Mouse (Mus musculus): ENCODE measurements around the gene Zfp281.

The Zfp281 gene

DNA sequence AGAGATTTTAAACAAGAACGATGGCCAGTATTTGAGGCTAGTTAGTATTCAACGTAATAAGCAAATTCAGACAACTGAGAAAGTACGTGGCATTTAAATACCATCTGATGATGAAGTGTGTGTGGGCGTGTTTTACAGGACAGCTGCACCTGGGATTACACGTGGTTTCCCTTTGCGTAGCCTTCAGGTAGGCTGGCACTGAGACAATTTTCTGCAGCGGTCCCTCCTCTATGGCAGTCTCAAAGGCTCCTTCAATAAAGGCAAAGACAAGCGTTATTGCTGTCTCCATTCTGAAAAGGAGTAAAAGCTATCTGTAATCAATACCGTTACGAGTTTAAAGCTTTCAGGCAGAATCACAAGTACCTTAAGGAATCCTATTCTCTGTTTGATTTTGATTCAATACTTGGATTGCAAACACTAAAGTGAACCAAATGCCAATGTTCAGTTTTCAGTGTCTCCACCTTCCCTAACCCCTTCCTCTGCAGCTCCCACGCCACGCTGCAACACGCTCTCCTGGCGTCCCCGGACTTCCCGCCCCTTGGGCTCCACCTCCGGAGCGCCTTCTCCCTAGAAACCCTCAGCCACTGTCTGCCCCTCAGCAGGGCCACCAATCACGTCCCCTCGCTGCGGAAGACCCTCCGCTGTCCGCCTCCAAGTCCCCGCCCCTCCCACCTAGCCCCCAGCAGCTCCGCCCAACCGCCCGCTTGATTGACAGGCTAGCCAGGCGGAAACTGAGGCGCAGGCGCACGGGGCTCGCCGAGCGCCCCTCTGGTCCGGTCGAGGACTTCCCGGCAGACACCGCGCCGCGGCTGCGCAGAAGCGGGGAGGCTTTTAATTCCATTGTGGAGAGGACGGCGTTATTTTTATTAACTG, at the start of gene Zfp281:
Gene Zfp281 (plus strand): TSS at position 756 of the 873 bp plus-strand sequence.
- DNase-seq (ENCODE audit: low spot score), result peak; percentile 96

DNA sequence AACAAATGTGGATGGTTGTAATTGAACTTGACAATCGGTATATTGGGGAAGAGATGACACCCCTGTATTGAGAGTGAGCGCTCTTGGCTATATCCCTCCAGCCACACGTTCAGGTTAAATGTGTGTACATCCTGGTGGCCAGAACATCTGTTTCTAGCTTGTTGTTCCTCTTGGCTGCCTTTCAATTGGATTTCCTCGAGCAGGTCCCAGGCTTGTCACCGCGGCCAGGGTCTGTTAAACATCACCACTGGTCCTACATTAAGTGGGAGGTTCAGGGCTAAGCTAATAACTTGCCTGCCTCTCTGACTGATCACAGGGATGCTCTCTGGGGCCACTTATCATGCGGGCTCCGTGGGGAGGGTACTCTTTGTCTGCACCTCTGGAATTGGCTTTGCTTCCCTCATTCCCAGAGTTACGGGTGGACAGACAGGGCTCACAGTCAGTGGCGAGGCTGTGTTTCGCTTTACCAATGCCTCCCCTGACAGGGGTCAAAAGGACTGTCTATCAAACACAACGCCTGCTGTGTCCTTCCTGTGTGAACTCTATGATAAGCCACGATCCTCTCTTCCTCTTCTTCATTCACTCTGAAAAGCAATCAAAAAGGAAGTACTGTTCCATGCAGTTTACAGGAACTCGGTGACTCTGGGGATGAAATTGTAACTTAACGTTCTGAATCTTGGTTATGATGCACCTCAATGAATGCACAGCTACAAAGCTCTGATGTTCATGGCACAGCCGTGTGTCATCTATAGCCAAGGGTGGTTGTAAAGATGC, 46.6 kb upstream of the Zfp281 start:
- DNase-seq (ENCODE audit: low spot score), result no peak

DNA sequence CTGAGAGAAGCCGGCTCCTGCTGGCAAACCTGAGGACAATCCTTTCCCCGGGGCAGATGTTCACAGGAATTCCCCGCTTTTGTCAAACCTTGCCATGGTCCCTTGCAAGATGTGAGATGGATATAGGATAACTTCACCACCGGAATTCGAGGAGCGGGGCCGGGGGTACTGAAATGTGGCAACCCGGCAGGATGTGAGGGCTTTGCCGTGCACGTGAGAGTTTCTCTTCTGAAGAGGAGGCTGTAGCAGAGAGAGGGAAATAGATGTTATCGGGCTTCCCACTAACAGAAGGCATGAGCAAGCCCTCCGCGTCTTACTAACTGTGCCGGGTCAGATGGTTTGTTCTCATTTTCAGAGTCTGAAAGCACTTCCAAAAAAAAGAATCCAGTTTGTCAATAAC, 45.3 kb upstream of the Zfp281 start:
- no peak for DNase-seq (ENCODE audit: low spot score)

DNA sequence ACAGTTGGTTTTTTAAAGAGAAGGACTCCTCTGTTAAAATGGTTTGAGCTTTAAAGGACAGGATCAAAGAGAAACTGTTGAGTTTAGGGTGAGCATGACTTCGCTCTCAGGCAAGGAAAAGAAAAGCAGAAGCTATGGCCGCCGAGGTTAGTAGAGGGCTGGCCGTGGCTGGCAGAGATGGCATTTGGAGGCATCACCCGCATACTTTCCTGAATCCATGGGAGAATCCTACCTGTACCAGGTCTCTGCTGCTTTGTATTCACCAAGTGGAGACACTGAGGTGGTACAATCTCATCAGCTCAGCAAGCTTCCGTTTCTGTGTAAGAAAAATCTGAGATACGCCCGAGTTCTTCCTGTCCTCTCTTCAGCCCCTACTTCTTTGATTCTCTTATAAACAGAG, 44.4 kb upstream of the Zfp281 start:
- no peak for DNase-seq (ENCODE audit: low spot score)

DNA sequence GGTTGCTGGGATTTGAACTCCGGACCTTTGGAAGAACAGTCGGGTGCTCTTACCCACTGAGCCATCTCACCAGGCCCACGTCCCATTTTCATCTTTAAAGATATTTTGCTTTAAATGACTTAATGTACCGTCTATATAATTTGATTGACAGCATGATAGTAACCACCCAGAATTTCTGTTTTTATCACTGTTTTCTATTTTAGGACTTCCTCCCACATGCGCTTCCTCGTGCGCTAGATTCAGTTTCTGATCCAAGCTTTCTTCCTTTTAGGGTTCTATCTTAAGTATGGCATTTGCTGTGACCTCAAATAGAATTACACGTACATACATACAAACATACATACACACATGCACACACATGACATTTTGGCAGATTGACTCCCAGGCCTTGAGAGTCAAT, 42.9 kb upstream of the Zfp281 start:
- no peak for DNase-seq (ENCODE audit: low spot score)

DNA sequence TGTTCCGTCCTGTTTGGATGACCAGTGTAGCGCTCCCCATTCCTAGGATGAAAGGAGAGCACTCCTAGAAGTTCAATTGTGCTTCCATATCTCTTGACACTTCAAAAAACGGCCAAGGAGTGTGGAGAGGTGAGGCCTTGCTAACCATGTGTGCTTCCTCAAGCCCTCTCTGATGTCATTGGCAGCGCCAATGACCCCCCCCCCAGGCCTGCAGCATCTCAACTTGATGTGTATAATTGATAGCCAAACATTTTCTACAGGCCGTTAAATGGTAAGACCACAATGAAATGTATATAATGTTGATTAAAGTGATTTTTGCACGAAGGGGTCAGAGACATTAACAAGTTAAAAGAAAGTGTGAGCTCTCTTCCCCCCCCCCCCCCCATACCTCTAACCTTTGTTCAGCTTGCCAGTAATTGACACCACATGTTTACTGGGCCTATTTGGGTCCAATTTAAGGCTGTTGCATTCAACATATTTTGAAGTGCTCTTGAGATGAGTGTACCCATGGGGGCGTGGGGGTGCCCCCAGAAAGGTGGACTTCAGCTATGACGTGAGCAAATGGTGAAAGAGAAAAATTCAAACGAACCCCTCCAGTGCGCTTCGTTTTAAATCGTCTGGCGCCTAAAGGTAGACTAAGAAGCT, 36.8 kb upstream of the Zfp281 start:
- DNase-seq (ENCODE audit: low spot score), result no peak

DNA sequence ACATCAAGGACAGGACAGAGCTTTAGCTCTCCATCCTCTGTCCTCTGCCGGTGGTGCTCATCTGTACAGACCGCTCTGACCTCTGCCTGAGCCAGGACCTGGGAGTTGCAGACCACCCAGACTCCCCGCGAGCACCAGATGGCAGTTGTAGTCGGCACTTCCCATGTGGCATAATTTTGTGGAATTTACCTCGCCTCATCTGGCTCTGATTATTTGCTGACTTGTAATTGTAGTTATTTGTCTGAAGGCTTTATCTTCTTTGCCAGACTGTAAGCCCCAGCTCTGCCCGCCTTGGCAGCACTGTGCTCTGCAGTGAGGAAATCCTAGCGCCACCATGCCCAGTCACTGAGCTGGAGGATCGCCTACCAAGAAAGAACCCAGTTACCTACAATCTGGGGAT, 35.8 kb upstream of the Zfp281 start:
- DNase-seq (ENCODE audit: low spot score), result no peak

DNA sequence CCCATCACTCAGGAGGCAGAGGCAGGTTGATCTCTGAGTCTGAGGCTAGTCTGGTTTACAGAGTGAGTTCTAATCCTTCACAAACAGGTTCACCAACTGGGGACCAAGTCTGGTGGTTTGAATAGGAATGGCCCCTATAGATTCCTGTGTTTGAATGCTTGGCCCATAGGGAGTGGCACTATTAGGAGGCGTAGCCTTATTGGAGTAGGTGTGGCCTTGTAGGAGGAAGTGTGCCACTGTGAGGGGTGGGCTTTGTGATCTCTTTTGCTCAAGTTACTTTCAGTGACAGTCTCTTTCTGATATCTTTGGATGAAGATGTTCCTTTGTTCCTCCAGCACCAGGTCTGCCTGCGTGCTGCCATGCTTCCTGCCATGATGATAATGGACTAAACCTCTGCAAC, 32.0 kb upstream of the Zfp281 start:
- DNase-seq (ENCODE audit: low spot score), result no peak

DNA sequence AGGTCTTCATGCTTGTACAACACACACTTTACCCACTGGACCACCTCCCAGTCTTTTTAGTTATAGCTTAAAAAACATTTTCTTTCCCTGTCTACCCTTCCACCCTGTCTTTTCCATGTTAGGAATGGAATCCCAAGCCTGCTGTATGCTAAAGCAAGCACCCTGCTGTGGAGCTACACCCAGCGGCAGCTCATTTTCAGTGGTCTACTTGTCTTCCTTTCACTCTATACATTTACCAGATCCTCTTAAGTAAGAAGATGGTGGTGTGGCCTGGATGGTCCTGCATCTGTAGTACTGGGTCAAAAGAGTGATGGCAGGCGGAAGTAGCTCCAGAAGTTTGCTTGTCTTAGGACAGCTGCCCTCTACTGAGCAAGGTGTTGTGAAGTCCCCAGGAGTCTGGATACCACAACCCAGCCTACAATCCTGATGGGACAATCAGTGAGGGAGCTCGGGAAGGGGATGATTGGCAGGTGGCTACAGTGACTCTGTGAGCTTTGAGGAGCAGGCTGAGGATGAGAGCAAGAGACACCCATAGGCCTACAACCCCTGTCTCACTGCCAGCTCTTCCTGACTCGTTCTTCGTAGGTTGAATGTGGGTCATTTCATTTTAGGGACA, 30.4 kb upstream of the Zfp281 start:
- no peak for DNase-seq (ENCODE audit: low spot score)

DNA sequence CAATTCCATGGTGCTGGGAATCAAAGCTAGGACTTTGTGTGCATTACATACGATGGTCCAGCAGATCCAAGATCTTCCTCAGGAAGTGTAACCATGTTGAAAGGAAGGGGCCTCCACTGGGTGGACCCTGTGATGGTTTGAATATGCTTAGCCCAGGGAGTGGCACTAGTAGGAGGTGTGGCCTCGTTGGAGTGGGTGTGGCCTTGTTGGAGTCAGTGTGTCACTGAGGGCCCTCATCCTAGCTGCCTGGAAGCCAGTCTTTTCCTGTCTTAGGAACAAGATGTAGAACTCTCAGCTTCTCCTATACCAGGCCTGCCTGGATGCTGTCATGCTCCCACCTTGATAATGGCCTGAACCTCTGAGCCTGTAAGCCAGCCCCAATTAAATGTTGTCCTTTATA, 27.9 kb upstream of the Zfp281 start:
- no peak for DNase-seq (ENCODE audit: low spot score)

DNA sequence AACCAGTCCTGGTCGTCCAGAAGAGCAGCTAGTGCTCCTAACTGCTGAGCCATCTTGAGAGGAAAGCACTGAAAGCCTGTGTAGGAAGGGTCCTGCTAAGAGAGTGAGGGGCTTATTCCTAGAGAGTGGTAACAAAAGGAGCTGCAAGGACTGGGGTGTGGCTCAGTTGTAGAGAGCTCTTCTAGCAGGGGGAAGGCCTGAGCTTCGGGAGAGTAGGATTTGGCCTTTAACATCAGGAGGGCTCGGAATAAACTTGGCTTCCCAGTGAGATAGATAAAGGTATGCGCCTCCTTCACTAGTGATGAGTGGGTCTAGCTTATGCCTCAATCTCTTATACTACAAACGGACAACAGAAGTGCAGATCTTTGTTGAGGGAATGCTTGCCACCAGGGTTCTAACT, 26.4 kb upstream of the Zfp281 start:
- DNase-seq (ENCODE audit: low spot score), result no peak

DNA sequence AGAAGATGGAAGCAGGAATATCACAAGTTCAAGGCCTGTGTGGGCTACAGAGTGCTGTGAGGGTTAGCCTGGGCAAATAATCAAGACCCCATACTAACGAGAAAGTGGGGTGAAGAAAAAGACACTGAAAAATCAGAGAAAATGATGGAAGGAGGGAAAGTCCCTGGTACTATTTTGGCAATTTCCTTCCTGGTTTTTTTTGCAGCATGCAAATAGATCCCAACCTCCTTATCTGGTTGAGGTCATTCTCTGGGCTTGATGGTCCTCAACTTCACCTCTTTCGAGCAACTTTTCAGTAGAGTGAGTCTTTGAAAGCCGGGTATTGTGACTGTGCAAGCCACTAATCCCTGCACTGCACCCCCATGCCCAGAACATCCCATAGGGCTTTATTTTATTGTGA, 24.6 kb upstream of the Zfp281 start:
- no peak for DNase-seq (ENCODE audit: low spot score)

DNA sequence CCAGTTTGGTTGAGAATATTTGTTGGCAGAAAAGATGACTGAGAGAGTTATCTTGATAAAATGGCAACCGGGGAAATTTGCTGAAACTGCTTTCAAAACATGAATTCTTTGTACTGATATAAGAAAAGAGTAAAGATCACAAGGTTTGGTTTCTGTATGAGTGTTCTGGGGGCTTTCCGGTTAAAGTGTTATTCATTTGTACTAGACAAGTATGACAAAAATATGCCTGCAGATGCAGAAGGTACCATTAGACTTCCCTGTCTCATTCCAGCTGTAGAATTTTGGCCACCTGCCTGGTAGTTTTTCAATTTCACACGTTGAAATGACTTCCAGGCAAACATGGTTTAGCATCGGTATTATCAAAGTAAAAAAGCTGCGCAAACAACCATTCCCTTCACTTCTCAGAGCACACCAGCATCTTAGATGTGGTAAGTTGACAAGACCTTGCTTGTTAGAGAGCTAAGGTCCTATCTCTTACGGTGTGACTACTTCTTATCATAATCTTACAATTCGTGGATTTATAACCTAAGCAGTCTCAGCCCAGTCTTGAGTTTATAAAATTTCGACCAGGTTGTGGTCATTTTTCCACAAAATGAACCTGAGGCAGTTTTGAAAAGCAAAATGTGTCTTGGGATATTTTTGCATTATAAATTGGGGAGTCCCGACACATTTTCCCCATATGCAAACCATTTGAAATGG, 23.9 kb upstream of the Zfp281 start:
- no peak for DNase-seq (ENCODE audit: low spot score)

DNA sequence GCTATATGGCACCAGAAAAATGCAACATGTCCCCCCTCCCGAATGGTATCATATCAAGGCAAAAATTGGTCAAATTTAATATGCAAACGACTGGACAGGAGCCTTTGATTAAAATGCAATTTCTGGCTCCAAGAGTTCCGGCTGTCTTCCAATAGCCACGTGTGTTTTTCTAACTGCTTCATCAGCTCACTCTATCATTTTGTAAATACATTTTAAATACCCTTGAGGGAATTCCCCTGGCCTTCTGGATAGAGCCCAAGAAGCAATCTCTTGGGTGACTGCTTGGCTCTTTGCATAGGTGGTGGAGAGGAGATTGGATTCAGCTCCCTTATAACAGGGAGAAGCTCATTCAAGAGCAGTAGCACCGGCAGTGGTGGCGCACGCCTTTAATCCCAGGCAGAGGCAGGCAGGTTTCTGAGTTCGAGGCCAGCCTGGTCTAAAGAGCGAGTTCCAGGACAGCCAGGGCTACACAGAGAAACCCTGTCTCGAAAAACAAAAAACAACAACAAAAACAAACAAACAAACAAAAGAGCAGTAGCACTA, 23.3 kb upstream of the Zfp281 start:
- no peak for DNase-seq (ENCODE audit: low spot score)

DNA sequence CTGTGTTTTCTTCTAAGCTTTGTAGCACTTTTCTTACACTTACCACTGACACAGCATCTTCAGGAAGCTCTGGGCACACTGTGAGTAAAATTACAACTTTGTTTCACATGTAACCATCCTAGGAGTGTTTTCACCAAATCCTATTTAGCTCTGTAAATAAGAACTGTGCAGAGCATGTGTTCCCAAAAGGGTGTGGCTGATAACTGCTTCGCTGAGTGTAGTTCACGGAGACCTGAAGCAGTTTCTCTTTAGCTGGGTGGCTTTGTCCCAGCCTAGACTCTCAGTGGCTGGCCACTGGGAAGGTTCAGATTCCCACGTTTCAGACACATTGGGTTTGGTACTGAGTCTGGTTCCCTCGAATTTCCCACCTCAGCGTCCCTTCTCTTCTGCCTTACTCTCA, 22.4 kb upstream of the Zfp281 start:
- DNase-seq (ENCODE audit: low spot score), result no peak

DNA sequence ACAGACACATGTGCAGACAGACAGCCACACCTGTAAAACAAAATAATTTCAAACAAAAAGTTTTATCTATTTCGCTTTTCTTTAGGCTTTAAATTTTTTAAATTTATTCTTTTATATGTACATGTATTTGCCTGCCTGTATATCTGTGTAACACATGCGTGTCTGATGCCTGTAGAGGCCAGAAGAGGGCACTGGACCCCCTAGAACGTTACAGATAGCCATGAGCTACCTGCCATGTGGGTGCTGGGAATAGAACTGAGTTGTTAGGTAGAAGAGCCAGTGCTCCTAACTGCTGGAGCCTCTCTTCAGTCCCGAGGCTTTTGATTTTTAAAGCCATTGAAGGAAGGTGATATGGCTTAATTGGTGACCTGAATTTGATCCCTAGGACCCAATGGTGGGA, 20.5 kb upstream of the Zfp281 start:
- no peak for DNase-seq (ENCODE audit: low spot score)

DNA sequence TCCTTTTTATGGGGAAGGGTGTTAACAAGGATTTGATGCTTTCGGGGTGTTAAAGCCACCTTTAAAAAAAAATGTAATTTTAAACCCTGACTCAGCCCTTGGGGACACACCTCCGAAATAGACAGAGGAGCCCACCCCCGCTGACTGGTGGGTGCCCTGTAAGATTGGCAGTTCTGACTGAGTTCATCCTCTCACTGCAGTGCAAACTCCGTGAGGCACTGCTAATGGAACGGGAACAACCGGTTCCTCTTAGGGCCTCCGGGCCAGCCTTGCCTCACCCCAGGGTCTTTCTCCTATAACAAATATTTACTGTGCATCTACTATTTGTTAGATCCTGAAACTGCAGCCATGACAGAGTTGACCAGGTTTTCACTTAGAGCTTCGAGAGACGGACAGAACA, 18.9 kb upstream of the Zfp281 start:
- no peak for DNase-seq (ENCODE audit: low spot score)

DNA sequence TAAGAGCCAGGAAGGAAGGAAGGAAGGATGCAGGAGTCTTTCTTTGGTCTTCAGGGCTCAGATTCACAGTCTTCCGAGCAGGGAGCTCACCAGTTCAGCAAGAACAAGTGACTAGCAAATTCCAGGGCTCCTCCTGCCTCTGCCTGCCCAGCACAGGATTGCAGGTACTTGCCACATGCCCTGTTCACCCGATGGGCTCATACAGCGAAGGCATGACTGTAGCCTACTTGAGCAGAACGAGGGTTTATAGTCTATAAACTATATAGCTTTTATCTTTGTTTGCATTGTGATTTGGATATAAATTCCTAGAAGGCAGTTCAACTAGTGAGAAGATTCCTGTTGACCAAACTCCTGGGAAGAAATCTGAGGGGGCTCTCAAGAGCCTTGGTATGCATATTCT, 18.4 kb upstream of the Zfp281 start:
- DNase-seq (ENCODE audit: low spot score), result no peak

DNA sequence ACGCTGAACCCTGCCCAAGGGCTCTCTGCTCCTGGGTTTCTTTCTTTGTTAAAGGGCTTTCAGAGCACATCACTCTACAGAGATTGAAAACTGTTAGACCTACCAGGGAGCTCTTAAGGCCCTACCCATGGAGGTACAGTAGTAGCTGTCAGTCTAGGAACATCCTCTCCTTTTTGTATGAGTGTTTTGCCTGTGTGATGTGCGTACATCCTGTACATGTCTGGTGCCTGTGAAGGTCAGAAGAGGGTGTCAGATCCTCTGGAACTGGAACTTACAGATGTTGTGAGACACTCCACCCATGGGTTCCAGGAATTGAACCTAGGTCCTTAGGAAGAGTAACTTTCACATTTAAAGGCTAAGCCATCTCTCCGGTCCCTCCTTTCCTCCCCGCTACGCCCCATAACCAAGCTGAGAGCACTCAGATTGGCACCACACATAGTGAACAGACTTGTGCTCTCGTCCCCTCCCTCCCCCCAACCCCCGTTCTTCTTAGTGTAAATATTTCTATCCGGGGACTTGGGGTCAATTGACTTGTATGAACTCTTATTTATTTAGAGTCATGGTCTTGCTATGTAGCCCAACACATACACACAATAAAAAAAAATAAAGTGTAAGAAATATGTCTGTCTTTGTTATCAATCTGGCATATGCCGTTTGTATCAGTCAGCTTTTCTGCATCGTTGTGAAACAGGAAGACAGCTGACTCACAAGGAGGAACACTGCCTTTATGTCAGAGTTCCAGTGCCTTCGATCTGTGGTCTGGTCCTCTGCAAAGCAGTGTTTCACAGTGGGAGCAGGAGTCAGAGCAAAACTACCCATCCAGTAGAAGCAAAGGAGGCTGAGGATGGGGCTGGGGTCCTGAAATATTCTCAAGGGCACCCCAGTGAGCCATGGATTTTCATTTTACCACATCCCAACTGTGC, 16.1 kb upstream of the Zfp281 start:
- DNase-seq (ENCODE audit: low spot score), result no peak

DNA sequence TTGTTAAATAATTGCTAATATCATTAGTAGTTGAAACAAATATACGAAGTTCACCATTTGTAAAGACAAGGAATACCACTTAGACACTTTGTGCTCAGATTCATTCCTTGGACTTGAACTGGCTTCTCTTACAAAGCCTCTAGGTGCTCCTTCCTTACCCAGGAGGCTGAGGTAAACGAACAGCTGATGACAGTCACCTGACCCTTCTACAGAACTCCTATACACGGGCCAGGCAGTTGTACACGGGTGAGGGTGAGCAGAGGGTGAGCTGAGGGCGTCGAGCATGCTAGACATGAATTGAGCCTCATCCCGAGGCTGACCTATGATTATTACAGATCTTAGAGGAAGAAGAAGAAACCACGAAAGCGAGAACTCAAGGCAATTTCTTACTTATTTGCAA, 12.9 kb upstream of the Zfp281 start:
- DNase-seq (ENCODE audit: low spot score), result no peak
